Comparison of ENCODE assay signal across 14 mouse cellular contexts in genomic region chr2:59721758-59722157, GRCm38 (mm10).
DNase-seq lines count a peak whose midpoint lies in the region; ATAC-seq and TF ChIP-seq lines count a peak whose summit lies in the region.
"Had no signal": no experiment of that assay in that cellular context is flagged by ENCODE, and none has a peak within 500 bp of the region (broad histone marks: within the 10 kb centered on the region; RNA-seq: fewer than 3 reads in every experiment).

No protein-coding gene starts in this region.

- no peak overlapping the region for H3K4me3 ChIP-seq in heart, embryonic 16.5 days (ENCODE audit: low read length)
- H3K4me3 ChIP-seq in lung, embryonic 15.5 days, result no peak overlapping the region
- H3K4me3 ChIP-seq in lung, adult 2 months (replicated peaks; ENCODE audit: extremely low read depth, low read depth, low read length), result no peak overlapping the region
- no peak overlapping the region for H3K4me3 ChIP-seq in embryonic facial prominence, embryonic 13.5 days
- no peak overlapping the region for H3K4me3 ChIP-seq in limb, embryonic 12.5 days (replicated peaks)
- H3K4me3 ChIP-seq in hindbrain, postnatal 0 days (ENCODE audit: low read length), result no peak overlapping the region
- H3K4me3 ChIP-seq: midbrain, embryonic 12.5 days had no signal

- no peak for ATAC-seq in heart, embryonic 16.5 days (replicated peaks; ENCODE audit: extremely low read depth, insufficient read depth, low FRiP score)
- no peak for ATAC-seq in lung, embryonic 15.5 days (ENCODE audit: borderline replicate concordance, extremely low read depth, low FRiP score, low TSS enrichment)
- ATAC-seq in embryonic facial prominence, embryonic 13.5 days (ENCODE audit: insufficient number of reproducible peaks, insufficient read depth, low FRiP score, low TSS enrichment, low read depth), result no peak
- ATAC-seq in limb, embryonic 12.5 days (ENCODE audit: insufficient number of reproducible peaks, insufficient read depth, low FRiP score, low TSS enrichment, low read depth), result no peak
- no peak for ATAC-seq in hindbrain, postnatal 0 days
- ATAC-seq: activated CD4-positive, CD25-positive, alpha-beta regulatory T cell, adult 4 months; CD4-positive, CD25-positive, alpha-beta regulatory T cell, adult 4 months had no signal

- peaks cover 30% of the 10 kb centered on the region for H3K4me1 ChIP-seq in heart, embryonic 16.5 days (ENCODE audit: control insufficient read depth, insufficient read depth, low read length)
- peaks cover 69% of the 10 kb centered on the region for H3K4me1 ChIP-seq in lung, embryonic 15.5 days
- peaks cover 14% of the 10 kb centered on the region for H3K4me1 ChIP-seq in lung, adult 2 months (ENCODE audit: control insufficient read depth, insufficient read depth, low read length)
- peaks cover 65% of the 10 kb centered on the region for H3K4me1 ChIP-seq in embryonic facial prominence, embryonic 13.5 days
- H3K4me1 ChIP-seq in limb, embryonic 12.5 days (replicated peaks), result peaks cover 82% of the 10 kb centered on the region
- H3K4me1 ChIP-seq in hindbrain, postnatal 0 days (ENCODE audit: insufficient read depth, low read length), result no peaks in the 10 kb centered on the region

- H3K27me3 ChIP-seq in heart, embryonic 16.5 days (ENCODE audit: control insufficient read depth, insufficient read depth, low read length), result no peaks in the 10 kb centered on the region
- no peaks in the 10 kb centered on the region for H3K27me3 ChIP-seq in lung, embryonic 15.5 days
- no peaks in the 10 kb centered on the region for H3K27me3 ChIP-seq in embryonic facial prominence, embryonic 13.5 days
- H3K27me3 ChIP-seq in limb, embryonic 12.5 days, result no peaks in the 10 kb centered on the region
- H3K27me3 ChIP-seq in hindbrain, postnatal 0 days (ENCODE audit: insufficient read depth, low read length), result no peaks in the 10 kb centered on the region
- H3K27me3 ChIP-seq: midbrain, embryonic 12.5 days had no signal

- TF ChIP-seq POLR2A in lung, adult 2 months (IDR thresholded peaks at IDR 0.05; ENCODE audit: borderline replicate concordance, extremely low read depth, low read depth, low read length), result no peak

- DNase-seq in heart, postnatal 25 days (ENCODE audit: low spot score), result no peak
- no peak for DNase-seq in lung, adult 2 months
- no peak for DNase-seq in hindbrain, postnatal 0 days (ENCODE audit: low spot score)
- no peak for DNase-seq in thymus, postnatal 4 days
- DNase-seq: cerebellum, adult 11 months; kidney, adult 18-20 months; thymus, adult 18-20 months had no signal

- no peaks in the 10 kb centered on the region for H3K9me3 ChIP-seq in heart, embryonic 16.5 days (replicated peaks; ENCODE audit: control insufficient read depth, low read length)
- no peaks in the 10 kb centered on the region for H3K9me3 ChIP-seq in lung, embryonic 15.5 days
- H3K9me3 ChIP-seq in embryonic facial prominence, embryonic 13.5 days, result no peaks in the 10 kb centered on the region
- no peaks in the 10 kb centered on the region for H3K9me3 ChIP-seq in limb, embryonic 12.5 days
- H3K9me3 ChIP-seq in hindbrain, postnatal 0 days (ENCODE audit: low read length), result no peaks in the 10 kb centered on the region
- H3K9me3 ChIP-seq: midbrain, embryonic 12.5 days had no signal

- no peak for TF ChIP-seq CTCF in lung, adult 2 months (IDR thresholded peaks at IDR 0.05; ENCODE audit: insufficient read depth, low read length)
- TF ChIP-seq CTCF in hindbrain, postnatal 0 days (IDR thresholded peaks at IDR 0.05; ENCODE audit: low read depth), result no peak

- H3K27ac ChIP-seq in heart, embryonic 16.5 days (ENCODE audit: low read length), result peak overlapping the region; percentile 23
- H3K27ac ChIP-seq in lung, embryonic 15.5 days, result peak overlapping the region; percentile 64
- H3K27ac ChIP-seq in embryonic facial prominence, embryonic 13.5 days, result peak overlapping the region; percentile 68
- H3K27ac ChIP-seq in limb, embryonic 12.5 days, result peak overlapping the region; percentile 76
- no peak overlapping the region for H3K27ac ChIP-seq in hindbrain, postnatal 0 days
- H3K27ac ChIP-seq: midbrain, embryonic 12.5 days had no signal

- H3K4me2 ChIP-seq in heart, embryonic 16.5 days (ENCODE audit: low read depth, low read length), result no peak overlapping the region
- H3K4me2 ChIP-seq in lung, embryonic 15.5 days, result no peak overlapping the region
- no peak overlapping the region; the same call in 1 of the 2 replicates for H3K4me2 ChIP-seq in embryonic facial prominence, embryonic 13.5 days
- H3K4me2 ChIP-seq in limb, embryonic 12.5 days, result peak overlapping the region; percentile 44
- no peak overlapping the region for H3K4me2 ChIP-seq in hindbrain, postnatal 0 days (ENCODE audit: low read depth, low read length)
- H3K4me2 ChIP-seq: midbrain, embryonic 12.5 days had no signal

- 51% methylated on average over 5 of the region's 5 CpGs for WGBS in heart, embryonic 16.5 days
- WGBS in lung, embryonic 15.5 days, result 22% methylated on average over 5 of the region's 5 CpGs
- 36% methylated on average over 5 of the region's 5 CpGs for WGBS in lung, adult 2 months
- WGBS in embryonic facial prominence, embryonic 13.5 days, result 27% methylated on average over 5 of the region's 5 CpGs
- 15% methylated on average over 5 of the region's 5 CpGs for WGBS in limb, embryonic 12.5 days
- 50% methylated on average over 5 of the region's 5 CpGs for WGBS in hindbrain, postnatal 0 days

- intact Hi-C loops in heart, postnatal 25 days (cut with DNase I), result no loop called here

- H3K36me3 ChIP-seq in heart, embryonic 16.5 days (ENCODE audit: control insufficient read depth, insufficient read depth), result peaks cover 10% of the 10 kb centered on the region
- H3K36me3 ChIP-seq in lung, embryonic 15.5 days, result no peaks in the 10 kb centered on the region
- H3K36me3 ChIP-seq in embryonic facial prominence, embryonic 13.5 days, result peaks cover 4% of the 10 kb centered on the region; the same call in 1 of the 2 replicates
- H3K36me3 ChIP-seq in limb, embryonic 12.5 days, result peaks cover 18% of the 10 kb centered on the region
- H3K36me3 ChIP-seq in hindbrain, postnatal 0 days (ENCODE audit: insufficient read depth, low read length), result no peaks in the 10 kb centered on the region
- H3K36me3 ChIP-seq: midbrain, embryonic 12.5 days had no signal

- H3K9ac ChIP-seq in heart, embryonic 16.5 days (ENCODE audit: low read length), result no peak overlapping the region
- no peak overlapping the region for H3K9ac ChIP-seq in lung, embryonic 15.5 days
- no peak overlapping the region for H3K9ac ChIP-seq in embryonic facial prominence, embryonic 13.5 days
- H3K9ac ChIP-seq in limb, embryonic 12.5 days (replicated peaks), result no peak overlapping the region
- H3K9ac ChIP-seq in hindbrain, postnatal 0 days (replicated peaks; ENCODE audit: low read length), result no peak overlapping the region
- H3K9ac ChIP-seq: midbrain, embryonic 12.5 days had no signal
